Mouse (Mus musculus): ENCODE results near the gene Gast.
"Not testable (repeated sequence)": the region's sequence is repeated elsewhere in the genome, so short reads cannot be mapped to it uniquely, and the experiment has no call there.

The Gast gene

DNA sequence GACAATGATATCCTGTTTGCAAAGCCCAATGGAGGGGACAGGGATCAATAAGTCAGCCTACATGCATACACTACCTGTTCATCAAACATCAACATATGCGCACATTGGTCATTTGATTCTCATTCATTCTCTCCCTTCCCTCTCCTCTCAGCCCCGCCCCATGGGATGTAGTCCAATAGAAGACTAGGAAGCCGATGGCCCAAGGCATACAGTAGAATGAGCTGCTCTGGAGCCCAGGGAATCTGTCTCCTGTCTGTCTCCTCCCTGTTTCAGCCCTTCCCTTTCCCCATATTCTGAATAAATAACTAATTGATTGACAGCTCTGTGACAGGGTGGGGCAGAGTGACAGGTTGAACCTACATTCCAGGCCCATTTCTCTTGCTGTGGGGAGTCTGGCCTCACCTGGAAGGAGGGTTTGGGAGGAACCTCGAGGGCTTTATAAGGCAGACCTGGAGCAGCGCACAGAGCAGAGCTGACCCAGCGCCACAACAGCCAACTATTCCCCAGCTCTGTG is at the start of gene Gast:
Gene Gast (plus strand): TSS at position 464 of the 514 bp plus-strand sequence.
- no peak for DNase-seq (ENCODE audit: low spot score in 2 of 2)

DNA sequence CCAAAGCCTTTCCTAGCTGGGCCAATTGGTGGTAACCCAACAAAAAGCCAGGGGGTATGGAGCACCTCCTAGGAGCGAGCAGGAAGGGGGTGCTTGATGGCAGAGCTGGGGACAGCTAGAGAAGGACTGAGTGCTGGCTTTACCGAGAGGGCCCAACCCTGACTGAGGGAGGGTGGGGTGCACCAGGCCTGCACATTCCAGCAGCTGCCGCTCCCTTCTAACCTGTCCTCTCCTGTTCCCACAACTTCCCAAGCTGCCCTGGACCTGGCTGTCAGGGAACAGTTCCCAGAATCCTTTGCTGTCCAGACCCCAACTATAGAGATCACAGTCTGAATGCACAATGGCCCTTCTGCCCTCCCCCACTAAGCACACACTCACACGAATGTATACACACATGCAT is 49.2 kb upstream of the Gast start:
- no peak for DNase-seq (ENCODE audit: low spot score in 2 of 2)

DNA sequence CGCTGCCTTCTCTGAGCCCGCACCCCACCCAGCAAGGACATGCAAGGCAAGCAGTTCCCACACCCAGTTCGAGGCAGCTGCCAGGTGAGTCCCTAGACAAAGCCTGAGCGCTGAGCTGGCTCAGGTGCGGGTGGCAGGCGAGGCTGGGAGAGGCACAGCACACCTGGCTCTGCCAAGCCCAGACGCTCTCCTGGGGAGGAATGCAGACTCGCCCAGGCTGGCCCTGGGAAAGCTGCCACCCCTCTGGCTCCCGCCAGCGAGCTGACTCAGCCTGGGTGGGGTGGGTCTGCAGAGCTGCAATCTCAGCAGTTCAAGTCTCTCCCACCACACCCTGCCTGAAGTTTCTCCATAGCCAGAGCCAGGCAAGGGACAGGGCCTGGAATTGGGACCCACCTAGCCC is 47.2 kb upstream of the Gast start:
- no peak for DNase-seq (ENCODE audit: low spot score in 2 of 2)

DNA sequence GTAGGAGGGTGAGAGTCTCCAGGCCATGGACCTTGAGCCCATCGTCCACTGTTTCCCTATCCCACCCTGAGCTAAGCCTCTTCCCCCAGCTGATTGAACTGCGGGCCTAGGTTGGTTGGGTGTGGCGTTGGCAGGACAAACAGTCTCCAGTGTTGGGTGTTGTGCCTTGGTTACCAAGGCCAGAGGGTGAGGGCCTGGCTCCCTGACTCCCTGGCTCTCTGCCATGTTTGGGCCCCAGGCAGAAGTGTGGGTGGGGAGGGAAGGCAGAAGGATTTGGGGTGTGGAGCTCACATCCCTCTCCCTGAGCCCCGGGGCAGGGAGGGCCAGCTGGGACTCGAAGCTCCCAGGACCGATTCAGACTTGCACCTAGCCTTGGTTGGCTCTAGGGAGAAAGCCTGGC is 45.3 kb upstream of the Gast start:
- DNase-seq (ENCODE audit: low spot score in 2 of 2), result no peak

DNA sequence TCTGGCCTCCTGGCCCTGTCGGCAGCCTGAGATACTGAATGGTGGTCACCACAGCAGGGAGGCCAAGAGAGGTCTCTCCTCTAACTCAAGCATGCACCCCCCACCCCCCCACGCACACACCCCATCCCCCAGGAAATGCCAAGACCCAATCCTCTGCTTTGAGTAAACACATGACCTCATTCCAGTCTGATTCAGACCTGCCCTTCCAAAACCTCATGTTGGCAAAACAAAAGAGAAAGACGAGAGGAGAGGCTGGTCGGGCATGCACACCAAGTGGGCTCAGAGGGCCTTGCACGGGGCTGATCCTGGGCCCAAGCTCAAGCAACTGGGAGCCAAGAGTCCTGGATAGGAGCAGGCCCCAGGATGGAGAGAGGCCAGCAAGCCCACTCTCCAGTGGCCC is 44.0 kb upstream of the Gast start:
- DNase-seq (ENCODE audit: low spot score in 2 of 2), result no peak

DNA sequence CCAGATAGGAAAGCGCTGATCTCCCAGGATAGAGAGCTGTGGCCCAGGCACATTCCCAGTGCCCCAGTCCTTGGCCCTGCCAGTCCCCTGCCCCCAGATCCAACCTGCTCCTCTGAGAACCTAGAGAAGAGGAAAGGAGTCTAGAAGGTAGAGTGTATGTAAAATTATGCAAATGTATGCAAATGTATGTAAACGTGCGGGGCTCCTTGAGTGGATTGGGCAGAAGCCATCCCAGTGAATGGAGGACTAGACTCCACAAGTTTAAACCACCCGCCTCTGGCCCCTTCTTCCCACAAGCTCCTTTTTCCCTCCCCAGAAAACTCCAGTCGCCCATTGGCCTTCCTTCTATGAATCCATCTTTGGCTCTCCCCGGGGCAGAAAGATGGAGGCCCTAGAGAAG is 41.3 kb upstream of the Gast start:
- DNase-seq (ENCODE audit: low spot score in 2 of 2), result no peak

DNA sequence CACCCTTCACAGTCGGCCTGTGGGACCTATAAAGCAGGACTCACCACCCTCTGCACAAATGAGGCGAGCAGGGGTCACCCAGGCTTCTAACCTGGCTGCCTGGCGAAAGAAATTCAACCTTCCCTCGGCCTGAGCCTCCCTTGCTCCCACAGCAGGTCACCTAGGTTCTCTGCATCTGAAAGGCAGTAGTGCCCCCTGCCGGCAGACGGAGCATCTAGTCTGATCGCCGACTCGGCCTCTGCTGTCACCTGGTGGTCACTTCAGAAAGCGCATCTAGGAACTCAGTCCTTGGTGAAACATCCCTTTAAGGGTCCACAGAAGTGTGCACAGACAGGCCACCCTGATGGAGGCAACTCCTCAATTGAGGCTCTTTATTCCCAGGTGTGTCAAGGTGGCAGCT is 38.9 kb upstream of the Gast start:
- DNase-seq (ENCODE audit: low spot score in 2 of 2), result peak; percentile 69 to 89

DNA sequence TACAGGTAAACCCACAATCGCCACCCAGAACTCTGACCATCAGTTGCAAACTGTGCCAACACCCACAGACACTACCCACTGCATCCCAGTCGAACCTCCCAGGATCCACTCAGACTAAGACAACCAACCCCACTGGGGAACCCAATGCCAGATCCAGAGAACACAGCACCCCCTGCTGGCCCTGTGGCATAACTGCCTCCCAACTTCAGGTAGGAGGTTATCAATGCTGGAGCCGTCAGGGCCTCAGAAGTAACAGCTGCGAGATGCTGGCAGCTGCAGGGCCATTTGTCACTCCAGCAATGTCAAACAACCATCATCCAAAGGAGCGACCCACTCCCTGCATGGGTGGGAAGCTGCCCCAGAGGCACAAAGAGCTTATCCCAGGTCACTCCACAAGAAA is 36.4 kb upstream of the Gast start:
- peak; percentile 25 to 58 for DNase-seq (ENCODE audit: low spot score in 2 of 2)

DNA sequence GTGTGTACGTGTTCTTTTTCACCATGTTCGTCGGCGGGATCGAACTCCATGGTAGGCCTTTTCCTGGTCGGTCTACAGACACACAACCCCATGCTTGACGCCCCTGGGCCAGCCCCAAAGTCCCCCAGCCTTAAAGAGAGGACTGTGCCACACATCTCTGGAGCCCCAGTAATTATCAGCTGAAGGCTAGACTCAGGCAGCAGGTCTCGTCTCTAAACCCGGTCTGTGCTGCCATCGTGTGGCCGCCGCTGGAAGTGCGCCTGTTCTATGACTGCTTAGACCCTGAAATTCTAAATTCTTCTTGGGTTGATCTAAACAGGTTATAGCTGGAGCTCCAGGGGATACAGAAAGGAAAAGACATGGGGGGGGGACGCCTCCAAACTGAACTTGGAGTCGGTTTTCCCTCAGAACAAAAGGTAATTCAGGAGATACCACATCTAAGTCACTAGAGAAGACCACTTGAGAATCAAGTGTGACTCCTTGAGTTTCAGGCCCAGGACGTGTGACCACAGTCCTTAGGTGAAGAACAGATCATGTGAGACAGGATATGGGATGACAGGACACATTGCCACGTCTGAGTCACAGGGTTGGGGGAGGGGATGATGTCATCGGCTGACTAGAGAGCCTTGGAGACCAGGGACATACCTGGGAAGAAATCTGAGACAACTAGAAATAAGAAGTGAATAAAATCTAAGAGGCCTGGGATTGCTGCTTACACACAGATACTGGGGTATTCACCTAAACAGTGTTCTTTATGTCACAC is 35.8 kb upstream of the Gast start:
- peak; percentile 83 to 92 for DNase-seq (ENCODE audit: low spot score in 2 of 2)

DNA sequence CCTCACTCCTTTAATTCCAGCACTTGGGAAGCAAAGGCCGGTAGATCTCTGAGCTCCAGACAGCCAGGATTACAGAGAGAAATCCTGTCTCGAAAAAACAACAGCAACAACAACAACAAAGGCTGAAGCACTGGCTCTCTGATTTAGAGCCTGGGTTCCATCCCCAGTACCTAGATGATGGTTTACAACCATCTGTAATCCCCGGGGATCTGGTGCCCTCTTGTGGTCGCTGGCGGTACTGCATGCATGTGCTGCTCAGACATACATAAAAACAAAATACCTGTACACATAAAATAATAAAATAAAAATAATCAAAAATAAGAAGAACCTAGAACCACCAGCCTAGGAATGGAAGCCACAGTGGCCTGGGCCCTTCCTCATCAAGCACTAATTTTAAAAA is 33.9 kb upstream of the Gast start:
- DNase-seq (ENCODE audit: low spot score in 2 of 2), result peak; percentile 75 to 86

DNA sequence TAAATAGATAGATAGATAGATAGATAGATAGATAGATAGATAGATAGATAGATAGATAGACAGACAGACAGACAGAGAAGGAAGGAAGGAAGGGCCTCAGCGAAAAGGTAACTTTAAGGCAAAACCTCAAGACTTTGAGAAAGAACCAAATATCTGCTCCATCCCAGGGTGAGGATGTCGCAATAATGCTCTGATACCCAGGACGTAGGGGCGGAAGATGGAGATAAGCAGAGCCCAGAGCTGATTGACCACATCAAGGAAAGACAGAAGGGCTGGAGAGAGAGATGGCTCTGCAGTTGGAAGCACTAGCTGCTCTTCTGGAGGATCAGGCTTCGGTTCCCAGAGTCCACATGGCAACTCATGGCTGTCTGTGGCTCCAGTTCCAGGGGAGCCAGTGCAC is 32.9 kb upstream of the Gast start:
- DNase-seq (ENCODE audit: low spot score in 2 of 2), result no peak

DNA sequence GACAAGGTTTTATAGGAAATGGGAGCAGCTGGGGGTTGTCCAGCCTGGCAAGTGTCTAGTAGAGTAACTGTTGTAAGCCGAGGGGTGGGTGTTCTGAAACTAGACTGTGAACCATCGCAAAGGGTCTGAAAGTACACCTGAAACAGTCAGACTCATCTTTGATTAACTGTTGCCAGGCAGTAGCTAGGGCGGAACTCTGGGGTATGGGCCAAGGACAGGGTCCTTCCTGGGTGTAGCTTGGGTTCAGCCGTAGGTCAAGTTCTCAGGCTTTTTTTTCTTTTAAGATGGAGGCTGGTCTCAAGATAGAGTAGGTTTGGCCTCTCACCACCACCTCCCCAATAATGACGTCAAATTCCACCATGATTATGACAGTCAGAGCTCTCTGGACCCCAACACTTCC is 26.3 kb upstream of the Gast start:
- DNase-seq (ENCODE audit: low spot score in 2 of 2), result no peak

DNA sequence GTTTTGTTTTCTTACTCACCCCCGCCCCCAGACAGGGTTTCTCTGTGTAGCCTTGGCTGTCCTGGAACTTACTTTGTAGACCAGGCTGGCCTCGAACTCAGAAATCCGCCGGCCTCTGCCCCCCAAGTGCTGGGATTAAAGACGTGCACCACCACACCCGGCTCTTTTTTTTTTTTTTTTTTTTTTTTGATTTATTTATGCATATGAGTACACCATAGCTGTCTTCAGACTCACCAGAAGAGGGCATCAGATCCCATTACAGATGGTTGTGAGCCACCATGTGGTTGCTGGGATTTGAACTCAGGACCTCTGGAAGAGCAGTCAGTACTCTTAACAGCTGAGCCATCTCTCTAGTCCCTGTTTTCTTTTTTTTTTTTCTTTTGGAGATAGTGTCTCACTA is 25.5 kb upstream of the Gast start:
- DNase-seq (ENCODE audit: low spot score in 2 of 2), result not testable (repeated sequence)

DNA sequence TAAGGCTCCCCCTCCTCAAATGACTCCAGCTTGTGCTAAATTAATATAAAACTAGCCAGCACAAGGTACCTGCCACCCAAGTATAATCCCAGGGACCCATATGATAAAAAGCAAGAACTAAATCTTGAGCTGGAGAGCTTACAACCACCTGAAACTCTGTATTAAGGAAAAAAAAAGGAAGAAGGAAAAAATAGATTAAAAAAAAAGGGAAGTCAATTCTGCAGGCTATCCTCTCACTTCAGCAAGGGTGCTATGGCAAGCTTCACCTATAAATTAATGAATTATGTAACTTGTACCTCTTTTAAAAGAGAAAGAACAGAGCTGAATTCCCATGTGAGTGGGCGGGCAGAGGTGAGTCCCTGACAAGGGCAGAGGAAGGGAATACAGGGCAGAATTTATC is 22.6 kb upstream of the Gast start:
- DNase-seq (ENCODE audit: low spot score in 2 of 2), result no peak

DNA sequence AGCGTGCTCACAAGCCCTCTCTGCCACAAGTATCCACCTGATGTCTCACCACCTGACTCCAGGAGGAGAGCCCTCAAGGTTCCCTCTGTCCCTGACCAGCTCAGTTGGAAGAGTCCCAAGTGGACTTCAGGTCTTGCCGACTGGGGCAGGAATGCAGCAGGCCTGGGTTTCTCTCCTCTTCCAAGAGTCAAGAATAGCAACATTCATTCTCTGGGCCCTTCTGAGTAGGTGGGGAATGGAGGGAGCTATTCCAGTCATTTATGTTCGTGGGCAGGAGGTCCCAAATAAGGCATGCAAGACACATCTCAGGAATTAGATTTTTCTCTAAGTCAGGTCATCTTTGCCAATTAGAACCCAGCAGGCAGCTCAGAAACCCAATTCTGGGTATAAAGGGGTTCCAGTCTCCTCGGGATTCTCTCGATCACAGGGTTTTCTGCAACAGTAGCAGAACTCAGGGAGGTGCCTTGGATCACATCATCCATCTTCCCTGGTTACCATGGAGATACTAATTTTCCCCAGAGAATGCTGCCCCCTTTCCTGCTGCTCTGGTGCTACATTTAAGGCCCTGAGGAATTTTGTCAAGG is 22.0 kb upstream of the Gast start:
- no peak for DNase-seq (ENCODE audit: low spot score in 2 of 2)

DNA sequence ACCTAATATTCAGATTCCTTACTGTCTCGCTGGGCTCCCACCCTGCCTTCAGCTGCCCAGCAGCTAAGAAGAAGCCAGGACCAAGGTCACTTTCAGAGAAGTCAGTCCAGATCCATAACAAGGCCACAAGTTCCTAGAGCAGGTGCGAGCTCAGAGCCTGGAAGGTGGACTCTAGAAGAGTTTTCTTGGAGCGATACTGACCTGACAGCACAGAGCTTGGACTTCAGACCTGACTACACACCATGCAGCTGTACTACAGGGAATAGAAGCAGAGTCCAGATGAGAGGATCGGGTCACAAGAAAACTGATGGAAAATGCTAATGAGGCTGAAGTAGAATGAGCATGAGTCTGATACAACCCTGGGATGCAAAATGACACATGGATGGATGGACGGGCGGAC is 20.8 kb upstream of the Gast start:
- no peak for DNase-seq (ENCODE audit: low spot score in 2 of 2)

DNA sequence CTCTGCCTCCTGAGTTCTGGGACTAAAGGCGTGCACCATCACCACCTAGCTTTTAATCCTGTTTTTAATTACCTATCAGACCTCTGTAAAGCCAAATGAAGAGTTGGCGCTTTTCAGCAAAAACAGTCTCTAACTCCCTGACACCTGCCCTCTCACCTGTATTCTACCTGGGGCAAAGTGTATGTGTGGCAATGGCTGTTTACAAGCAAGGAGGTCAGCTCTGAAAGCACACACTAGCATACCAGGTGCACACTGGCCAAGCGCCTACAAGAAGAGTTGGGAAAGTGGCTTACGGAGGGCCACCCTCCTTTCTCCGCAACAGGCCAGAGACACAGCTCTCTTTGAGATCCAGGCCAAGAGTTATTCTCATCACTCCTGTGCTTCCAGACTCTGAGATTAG is 18.8 kb upstream of the Gast start:
- DNase-seq (ENCODE audit: low spot score in 2 of 2), result no peak

DNA sequence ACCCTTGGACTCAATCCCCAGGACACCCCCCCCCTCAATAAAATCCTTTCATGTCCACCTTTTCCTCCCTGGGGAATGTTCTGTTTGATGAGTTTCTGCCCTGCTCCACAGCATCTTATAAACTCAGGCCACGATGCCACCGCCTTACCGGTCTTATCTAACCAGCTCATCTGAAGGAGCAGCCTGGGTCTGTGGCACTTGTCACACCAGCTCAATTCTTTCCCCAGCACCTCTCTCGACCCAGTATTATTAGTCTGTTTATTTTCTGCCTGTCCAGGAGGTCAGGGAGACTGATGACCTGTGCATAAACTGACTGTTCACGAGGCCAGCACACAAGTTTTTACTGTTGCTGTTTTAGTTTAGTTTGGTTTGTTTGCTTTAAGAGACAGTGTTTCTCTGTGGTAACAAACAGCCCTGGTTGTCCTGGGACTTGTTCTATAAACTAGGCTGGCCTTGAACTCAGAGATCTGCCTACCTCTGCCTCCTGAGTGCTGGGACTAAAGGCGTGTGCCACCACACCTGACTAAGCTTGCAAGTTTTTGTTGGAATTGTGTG is 16.3 kb upstream of the Gast start:
- DNase-seq (ENCODE audit: low spot score in 2 of 2), result peak; percentile 39 to 44

DNA sequence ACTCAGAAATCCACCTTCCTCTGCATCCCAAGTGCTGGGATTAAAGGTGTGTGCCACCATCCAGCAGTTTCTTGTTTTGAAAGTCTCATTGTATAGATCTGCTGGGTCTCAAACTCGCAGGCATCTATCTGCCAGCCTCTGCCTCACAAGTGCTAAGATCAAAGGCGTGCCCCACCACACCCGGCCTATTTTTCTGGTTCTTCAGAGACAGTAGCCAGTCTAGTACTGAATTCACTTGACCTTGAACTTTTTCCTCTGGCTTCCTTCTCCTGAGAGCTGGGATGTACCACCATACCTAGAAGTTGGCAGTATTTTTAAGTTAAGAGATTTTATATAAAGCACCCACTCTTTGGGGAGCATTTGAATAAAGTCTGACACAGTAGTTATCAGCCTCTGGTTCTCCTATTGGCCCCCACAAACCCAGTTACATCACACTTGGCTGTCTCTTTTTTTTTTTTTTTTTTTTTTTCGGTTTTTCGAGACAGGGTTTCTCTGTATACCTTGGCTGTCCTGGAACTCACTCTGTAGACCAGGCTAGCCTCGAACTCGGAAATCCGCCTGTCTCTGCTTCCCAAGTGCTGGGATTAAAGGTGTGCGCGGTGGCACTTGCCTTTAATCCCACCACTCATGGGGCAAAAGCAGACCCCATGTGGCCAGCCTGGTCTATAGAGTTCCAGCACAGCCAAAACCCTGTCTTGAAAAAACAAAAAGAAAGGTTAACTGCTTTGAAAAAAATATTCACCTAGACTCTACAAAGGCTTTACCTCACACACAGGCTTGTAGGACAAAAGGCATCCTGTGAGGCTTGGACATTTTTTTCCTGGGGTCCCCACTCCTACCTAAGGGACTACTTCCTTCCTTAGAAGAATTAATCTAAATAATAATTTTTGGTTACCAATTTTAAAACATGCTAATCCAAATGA is 15.4 kb upstream of the Gast start:
- DNase-seq (ENCODE audit: low spot score in 2 of 2), result peak; percentile 47 to 49

DNA sequence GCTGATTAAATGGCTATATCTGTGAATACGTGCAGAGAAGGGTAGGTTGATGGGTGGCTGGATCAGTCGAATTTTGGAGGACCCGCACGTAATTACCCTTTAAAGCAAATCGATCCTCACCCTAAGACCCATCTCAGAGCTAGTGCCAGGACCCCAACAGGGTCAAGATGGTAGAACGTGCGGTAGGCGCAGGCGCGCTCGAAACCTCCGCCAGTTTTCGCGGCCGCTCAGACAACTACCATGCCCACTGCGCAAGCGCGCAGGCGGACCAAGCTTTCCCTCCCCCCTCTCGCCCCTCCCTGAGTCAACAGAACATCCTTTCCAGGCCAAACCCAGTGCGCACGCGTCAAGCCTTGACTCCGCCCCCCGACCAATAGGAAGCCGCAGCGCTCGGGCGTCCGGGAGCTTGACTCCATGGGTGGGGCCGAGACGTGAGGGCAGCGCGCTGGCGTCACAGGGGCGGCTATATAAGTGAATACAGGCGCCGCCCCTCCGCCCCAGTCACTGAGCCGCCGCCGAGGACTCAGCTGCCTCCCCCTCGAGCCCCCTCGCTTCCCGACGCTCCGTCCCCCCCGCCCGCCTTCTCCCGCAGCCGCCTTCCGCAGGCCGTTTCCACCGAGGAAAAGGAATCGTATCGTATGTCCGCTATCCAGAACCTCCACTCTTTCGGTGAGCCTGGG is 14.6 kb upstream of the Gast start, which contains the start of gene Eif1:
Gene Eif1 (plus strand): TSS at position 394 of the 680 bp plus-strand sequence.
- DNase-seq (ENCODE audit: low spot score in 2 of 2), result peak; percentile 100

DNA sequence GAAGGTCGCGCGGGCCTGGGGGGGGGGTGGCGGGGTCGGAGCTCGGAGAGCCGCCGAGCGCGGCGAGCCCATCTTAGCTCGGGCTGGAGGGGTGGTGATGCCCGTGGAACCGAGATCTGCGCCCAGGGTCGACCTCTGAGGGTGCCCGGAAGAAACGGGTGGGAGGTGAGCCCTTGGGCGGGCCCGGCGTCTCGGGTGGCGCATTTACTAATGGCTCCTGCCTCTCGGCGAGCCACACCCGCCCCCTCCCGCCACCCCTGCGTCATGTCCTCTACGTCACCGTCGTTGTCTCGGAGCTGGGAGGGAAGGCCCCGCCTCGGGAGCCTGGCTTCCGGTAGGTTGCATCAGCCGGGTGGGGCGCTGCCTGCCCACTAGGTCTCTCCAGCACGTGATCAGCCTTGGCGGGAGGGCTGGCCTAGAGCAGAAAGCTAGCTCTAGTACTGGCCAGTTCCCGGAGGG is 14.0 kb upstream of the Gast start:
- DNase-seq (ENCODE audit: low spot score in 2 of 2), result peak; percentile 88 to 97

Data from spleen, postnatal 10 days (tissue).